Mouse (Mus musculus): ENCODE results near the gene Eva1b. TPM values are rescaled to one million over a fixed set of nuclear protein-coding genes. Genes with fewer than 3 reads are reported as not detected.

Gene Eva1b
- 23.4 and 33.9 TPM in 2 replicates for total RNA-seq (2021)
- long read RNA-seq, transcript Eva1b-202 (2 exons, 1,144 nt): minor isoform, 5 of 22 reads
- long read RNA-seq, transcript Eva1b-203 (3 exons, 1,364 nt): major isoform, 12 of 22 reads
- long read RNA-seq, partial matches to known transcripts: 0 of 22 reads
- long read RNA-seq, other reads (novel, unspliced or antisense): 2 of 22 reads

DNA sequence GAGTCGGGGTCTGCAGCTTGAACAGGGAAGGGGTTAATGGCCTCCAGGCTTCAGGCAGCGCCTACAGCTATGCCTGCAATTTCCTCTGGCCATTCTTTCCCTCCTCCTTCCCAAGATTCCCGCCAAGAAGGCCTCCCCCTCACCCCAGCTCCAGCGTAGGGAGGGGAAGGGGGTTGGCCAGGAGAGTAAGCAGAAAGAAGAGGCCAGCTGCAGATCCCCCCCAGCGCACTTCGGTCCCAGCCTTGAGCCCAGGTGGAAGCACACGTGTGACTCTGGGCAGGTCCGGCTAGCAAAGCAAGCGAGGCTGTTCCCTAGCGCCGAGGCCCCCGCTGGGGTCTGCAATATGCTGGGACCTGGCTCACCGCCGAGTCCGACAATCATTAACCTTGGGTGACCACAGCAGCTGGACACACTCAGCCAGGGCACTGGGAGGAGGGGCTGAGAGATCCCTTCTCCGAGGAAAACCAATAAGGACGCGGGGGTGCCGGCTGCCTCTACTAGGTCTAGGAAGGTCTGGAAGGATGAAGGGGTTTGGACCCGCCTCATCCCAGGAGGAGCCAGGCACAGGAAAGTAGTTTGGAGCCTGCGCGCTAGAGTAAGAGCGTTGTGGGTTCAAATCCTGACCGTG lies at the start of gene Eva1b:
TSS of gene Eva1b (plus strand) at position 212 of the 628 bp plus-strand sequence.
- DNase-seq: peak; percentile 56

DNA sequence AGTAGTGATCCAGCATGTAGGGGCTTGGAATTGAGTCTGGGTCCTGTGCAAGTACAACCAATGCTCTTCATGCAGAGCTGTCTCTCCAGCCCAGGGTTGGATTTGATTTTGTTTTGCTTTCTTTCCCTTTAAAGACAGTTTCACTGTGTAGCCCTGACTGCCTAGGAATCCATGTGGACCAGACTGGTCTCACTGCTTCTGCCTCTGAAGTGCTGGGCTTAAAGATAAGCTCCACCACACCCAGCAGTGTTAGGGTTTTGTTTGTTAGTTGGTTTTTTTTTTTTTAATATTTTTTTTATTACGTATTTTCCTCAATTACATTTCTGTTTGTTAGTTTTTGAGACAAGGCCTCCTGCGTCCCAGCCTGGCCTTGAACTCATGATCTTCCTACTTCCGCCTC lies 48.2 kb upstream of the Eva1b start:
- DNase-seq: no peak

DNA sequence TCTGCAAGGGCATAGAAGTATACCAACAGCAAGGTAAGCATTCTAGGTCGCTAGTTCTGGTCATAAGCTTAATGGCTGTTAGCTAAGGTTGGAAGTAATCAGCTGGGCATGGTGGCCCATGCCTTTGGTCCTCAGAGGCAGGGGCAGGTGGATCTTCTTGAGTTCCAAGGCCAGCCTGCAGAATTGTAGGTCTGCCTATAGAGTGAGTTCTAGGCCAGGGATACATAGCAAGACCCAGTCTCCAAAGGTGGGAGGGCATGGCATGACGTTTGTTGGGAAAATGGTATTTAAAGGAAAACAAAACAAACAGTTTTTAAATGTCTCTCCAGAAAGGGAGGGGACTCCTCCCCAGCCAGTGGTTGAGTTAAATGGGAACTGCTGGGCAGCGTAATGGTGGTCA lies 46.8 kb upstream of the Eva1b start:
- DNase-seq: no peak

DNA sequence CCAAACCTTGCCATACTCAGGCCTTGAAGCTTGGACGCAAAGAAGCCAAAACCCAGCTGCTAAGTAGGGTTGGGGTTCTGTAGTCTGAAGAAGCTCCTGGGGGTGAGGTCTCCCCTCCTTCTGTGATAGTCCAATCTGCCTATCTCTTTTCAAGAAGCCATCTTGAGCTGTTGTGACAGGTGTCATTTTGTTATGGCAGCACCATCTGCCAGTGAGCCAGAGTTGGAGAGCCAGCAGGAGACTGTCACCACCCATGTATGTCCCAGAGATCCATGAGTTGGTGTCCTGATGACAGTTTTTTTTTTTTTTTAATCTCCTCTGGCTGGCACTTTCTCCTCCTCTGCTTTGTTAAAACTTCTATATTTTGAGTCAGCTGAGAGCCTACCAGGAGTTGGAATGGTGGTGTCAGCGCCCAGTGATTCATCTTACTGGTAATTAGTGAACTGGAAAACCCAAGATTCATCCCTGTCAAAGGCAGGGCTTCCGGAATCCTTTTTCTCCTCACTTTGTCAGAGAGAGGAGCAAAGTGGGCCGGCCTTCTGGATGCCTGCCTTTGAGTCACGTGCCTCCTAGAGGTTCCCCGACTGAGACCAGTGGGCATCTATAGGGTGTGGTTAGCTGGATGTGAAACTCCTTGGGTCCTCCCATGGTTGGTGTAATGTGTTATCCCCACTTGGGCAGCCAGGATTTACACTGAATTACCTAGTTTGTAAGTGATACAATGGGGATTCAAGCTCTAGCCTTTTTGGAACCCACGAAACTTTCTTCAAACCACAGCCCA lies 45.3 kb upstream of the Eva1b start:
- no peak for DNase-seq

DNA sequence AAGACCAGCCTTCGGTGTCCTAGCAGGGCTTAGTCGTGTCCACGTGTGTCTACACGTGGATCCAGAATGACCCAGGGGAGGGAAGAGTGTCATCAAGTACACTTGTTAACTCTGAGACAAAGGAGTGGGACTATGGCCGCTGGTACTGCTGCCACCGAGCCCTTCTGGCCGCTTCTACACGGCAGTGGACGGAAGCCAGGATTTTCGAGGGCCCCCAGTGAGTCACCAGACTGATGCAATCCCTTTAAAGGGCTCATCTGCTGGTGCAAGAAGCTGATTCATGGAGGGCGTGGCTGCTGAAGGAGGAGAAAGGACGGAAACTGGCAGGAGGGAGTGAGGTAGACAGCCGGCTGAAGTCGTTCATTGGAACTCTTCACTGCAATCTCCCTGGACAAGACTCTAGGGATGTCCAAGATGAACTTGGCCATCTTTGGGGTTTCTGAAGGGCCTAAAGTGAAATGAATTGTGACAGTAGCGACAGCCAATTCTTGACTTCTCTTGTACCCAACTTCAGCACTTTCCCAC lies 44.4 kb upstream of the Eva1b start:
- DNase-seq: peak; percentile 91

DNA sequence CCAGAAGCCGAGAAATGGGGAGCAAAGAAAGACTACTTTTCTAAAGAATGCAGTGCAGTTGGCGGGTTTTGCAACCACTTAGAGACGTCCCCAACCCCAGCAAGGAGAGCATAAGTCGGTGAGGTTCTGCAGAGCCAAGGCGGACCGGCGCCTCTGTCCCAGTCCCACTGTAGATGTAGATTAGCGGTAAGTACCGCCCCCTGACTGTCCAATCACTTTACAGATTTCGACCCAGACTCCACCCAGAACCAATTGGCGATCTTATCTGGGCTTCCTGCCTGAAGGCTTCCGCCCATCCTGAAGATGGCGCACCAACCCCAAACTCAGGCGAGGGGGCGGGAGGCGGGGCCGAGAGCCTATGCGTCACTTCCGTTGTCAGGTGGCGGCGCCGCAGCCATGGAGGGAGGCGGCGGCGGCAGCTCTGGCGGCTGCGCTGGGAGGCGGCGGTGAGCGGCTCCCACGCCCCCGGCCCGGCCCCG lies 43.9 kb upstream of the Eva1b start, which contains the start of gene Stk40:
TSS of gene Stk40 (plus strand) at position 368 of the 479 bp plus-strand sequence.
- DNase-seq: peak; percentile 96

DNA sequence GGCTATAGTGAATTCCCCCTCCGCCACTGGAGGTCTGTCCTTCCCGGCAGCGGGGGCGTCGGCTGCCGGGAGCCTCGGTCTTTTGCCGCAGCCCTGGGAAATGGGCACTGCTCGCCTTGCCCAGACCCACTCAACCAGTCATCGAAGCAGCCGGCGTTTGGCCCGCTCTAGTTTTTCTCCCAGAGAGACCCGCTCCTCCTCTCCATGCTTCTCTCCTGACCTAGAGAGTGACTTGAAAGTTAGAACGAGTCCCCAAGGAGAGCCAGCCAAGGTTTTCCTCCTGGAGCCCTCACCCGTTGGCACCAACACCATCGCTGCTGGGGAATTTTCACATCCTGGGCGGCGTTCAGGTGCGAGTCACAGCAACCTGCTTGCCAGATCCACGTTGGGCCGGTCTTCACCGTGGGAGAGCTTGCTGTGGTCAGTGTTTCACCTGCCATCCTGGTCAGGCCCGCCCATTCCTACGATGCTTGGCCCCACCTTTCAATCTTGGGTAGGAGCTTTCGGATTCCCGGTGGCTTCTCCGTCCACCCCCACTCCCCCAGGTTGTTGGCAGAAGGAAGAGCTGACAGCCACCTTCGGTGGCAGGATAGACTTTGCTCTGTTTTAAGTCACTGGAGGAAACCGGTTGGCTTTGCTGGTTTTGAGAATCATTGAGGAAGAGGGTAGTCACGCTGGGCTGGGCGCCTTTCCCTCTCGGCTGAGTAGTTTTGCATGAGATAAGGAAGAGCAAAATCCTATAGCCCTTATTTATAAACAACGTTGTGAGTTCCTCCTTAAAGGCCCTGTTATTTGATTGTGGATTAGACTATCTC lies 43.1 kb upstream of the Eva1b start:
- DNase-seq: peak; percentile 38

DNA sequence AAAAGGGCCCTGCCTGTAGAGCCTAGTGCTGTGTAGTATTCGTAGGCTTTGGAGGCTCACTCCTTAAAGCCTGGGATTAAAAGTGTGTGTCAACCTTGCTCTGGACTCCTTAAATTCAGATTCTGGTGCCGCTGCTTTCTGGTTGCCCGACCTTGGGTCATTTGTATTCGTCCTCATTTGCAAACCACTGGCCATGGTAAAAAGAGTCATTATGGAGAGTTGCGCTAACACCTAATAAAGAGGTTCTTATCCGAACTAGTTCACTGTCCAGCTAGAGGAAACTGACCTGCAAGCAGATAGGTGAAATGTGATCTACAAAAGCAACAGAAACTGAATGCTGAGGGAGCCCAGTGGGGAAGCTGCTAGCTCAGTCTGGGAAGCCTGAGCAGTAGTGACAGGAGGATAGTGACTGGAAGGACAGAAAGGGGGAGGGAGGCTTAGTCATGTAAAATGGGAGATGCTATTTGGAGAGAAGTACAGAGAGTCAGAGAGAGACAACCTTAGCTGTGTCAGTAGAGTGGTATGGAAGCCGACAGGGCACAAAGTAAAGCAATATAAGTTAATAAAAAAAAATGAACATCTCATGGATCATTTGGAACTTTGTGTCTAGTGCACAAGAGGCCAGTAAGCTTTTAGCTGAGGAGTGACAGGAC lies 42.3 kb upstream of the Eva1b start:
- DNase-seq: no peak

DNA sequence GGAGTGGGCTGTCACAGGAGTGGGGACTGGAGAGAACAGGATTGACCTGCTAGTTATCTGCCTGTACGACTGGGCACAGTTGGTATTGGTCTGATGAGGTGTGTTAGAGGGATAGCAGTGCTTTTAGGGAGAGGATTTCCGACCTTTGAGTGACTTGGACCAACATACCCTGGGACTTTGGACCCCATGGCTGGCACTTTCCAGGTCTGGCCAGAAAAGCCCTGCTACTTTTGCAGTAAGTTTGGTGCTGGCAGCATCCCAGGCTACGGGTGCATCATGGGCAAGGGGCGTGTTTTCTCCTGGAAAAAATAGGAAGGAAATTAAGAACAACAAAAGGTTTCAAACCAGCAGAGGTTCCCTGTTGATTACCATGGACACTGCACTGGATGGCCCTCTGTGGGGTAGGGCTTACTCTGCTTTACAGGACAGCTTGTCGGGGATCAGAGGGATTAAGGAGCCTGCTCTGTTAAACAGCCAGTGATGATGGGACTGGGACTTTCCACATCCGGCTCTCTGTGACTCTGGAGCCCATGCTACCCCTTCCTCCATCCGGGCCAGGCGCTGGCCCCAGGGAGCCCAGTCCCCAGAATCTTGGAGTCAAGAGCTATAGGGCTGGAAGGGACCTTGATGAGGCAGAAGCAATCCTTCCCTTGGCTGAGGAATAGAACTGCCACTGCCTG lies 39.3 kb upstream of the Eva1b start:
- DNase-seq: peak; percentile 46

DNA sequence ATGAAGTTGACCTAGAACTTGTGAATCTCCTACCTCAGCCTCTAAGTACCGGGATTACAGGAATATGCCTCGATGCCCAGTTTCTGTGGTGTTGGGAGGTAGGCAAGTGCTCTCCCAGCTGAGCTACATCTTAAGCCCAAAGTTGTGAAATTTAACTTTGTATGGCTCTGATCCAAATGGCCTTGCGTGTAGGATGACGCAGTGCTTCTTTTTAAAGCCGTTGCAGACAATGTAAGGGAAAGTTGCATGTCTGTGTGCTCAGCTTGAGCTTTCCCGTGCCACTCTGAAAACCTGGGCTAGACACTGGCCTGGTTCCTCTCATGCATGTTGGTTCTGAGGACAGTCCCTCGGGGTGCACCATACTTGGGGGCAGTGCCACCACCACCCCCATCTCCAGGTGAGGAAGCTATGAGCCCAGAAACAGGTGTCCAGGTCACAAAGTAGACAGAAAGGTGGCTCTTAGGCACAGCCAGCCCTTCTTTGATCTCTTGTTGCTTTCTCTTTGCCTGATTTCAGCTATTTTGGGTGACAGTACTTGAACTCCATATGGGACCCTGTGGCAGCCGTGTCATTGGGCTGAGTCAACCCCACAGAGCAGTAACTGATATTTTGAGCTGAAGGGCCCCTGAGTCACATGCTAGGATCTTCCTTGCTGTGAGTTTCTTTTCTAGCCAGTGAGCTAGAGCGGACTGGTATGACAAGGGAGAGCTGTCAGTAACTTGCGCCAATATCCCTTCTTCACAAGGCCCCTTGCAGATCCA lies 37.8 kb upstream of the Eva1b start:
- peak; percentile 28 for DNase-seq

DNA sequence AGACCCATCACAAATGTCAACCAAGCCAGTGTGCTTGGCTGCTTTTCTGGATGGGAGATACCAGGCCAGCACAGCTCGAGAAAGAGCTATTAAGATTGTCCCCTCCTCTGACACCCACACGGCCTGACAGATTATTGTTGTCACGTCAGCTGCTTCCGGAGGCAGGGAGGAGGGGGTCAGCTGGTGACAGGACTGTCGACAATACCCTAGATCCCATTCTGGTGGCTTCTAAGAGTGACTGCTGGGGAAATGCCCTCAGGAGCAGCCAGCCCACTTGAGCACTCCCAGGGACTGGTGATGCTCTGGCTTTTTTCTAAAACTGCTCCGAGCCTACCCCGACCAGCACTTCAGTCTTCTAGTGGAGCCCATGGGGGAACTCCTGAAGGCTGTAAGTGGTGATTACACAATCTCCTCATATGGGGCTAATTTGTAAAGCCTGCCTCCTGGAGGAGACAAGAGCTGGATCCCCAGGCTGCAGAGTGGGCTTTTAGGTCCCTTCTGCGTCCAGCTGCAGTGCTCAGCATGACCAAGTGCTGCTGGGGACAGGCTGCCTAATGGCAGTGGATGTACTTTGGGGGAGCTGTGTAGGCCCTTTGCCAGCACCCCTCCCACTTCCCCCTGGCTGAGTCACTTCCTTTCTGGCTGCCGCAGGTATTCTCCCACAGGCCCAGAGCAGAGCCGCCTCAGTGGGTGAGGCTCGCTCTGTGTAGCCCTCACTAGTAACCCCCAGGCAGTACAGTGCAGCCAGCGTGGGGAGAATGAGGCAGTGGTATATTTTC lies 37.0 kb upstream of the Eva1b start:
- peak; percentile 81 for DNase-seq

DNA sequence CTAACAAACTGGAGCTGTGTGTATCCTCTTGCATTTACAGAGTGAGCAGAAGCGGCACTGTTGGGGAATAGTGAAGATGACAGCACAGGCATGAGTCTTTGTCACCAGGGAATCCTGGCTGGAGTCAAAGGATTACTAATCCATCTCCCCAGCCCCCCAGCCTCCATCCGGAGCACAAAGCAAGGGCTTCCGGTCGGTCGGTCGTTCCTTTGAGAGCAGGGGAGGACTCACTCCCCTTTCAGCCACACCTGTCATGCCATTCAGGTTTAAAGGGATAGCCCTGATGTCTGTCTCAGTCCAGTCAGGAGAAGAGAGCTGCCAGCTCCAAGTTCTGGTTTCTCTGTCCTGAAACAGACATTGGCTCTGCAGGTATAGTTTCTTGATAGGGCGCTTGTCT lies 36.4 kb upstream of the Eva1b start:
- DNase-seq: peak; percentile 33

DNA sequence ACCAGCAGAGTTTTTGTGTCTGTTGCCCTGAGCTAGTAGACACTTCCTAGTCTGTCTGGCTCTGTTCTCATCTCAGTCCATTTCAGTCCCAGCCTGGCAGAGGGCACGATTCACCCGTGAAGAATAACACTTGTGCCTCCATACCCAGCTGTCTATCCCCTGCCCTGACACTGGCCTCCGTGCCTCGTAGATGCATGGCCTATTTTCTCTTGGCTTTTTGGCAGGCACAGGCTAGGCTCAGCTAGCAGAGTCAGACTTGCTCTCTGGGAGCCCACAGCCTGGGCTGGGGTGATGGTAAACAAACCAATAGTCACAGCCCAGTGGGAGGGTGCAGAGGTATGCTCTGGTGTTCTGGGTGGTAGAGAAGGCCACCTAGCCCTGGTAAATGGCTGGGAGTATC lies 34.3 kb upstream of the Eva1b start:
- DNase-seq: no peak

DNA sequence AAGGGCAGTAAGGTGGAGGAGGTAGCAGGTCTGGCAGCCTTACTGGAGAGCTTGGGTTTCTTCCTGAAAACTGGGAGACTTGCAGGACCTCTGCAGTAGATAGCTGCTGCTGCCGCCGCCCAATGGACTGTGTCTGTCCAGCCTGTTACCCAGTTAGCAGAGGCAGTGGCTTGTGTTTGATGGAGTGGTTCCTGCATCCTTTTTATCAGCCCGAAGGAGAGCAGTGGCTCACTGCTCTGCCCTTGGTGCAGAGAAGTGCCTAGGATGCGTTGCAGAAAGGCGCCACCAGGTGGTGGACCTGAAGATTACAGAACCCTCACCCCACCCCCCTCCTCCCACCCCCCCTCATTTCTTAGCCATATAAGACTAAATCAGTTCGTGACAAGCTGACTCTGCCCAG lies 33.6 kb upstream of the Eva1b start:
- peak; percentile 76 for DNase-seq

DNA sequence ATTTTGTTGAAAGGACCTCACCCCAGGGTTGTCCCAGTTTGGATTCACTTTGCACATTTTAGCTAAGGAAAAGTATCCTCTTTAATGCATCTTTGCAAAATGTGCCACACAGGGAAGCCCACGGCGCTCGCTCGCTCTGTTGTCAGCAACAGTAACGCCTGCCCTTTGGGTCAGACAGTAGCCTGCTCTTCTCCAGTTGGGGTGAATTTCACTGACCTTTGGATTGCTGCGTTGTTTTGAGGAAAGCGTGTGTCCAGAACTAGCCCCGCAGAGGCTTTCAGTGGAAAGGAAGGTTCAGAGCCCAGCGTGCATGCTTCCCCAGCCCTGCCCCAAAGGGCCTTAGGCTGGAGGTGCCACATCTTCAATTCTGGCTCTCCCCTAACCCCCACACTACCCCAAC lies 32.1 kb upstream of the Eva1b start:
- DNase-seq: no peak

DNA sequence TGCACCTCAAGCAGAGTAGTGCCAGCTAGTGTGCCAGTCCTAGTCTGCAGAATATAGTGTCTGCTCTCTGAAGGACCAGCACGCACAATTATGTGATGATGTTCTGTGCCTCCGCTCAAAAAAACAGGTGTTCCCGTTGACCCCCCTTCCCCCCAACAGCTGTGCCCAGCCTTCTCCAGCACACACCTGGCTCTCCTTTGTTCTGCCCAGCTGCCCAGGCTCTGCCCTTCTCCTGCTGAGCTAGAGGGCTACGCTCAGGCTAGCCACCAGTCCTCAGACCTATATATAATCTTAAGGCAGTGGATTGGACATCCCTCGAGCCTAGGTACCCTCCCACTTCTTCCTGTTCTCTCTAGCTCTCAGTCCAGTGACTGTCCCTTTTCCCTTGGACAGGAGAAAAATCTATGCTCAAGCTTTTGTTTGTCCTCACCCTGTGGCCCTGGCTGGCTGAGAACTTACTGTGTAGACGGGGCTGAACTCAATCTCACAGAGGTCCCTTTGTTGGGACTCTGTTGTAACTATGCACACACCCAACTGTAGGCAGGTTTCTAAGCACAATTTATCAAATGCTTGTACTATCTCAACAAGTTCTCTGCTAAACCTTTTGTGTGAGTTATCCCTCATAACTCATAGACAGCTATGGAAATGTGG lies 31.5 kb upstream of the Eva1b start:
- DNase-seq: no peak

DNA sequence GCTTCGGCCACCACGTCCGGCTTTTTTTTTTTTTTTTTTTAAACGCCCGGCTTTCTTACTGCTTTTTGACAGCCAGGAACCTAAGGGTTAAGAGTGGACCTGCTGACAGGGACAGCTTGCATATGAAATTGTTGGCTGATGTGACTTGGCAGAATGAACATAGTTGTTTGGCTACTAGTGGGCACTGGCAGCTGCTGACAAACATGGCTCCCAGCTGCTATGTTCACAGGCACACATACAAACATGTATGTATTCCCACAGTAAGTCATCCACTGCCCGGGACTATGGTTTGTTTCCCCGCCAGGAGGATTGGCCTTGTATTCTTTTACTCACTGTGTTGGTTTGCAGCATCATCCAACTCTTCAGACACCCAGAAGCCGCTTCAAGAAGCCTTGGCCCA lies 30.4 kb upstream of the Eva1b start:
- no peak for DNase-seq

DNA sequence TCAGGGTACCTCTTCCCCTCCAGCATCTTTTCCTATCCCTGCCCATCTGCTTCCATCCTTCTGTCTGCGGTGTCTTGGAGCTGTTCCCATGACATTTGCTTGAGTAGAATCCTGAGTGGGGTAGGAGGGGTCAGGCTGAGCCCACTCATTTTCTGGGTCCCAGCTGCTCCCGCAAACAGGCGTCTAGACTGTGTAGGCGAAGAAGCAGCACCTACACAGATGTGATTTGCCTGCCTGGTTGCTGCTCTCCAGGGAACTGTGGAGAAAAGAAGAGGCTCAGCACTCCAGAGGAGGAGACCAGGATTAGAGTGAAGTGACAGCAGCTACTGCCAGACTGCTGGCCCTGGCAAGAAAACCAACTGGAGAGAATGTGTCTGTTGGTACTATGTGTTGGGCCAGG lies 28.9 kb upstream of the Eva1b start:
- no peak for DNase-seq

DNA sequence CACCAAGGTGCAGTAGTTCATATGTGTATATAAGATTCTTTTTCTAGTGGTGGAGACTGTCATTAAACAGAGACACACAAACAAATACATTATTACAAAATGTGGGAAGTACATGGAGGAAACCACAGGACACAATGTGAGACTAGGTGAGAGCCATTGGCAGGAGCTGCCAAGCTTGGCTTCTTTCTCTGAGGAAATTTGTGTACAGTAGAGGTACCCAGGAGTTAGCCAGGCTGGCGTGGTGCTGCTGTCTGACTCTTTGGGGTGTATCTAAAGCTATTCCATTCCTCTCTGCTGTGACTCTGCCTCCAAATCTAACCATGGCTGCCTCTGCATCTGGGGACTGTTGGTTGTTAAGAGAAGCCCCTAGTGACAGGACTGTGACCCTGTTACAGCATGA lies 28.5 kb upstream of the Eva1b start:
- DNase-seq: no peak
